Mouse (Mus musculus): ENCODE measurements around the gene Endog.
A peak's percentile ranks its signal among the peaks of the same experiment; 100 is the strongest.
"Not testable (repeated sequence)": the region's sequence is repeated elsewhere in the genome, so short reads cannot be mapped to it uniquely, and the experiment has no call there.

Endog gene

GRCm38 (mm10) chr2:30171371-30171996, at the start of gene Endog:
TSS of gene Endog (plus strand) at chr2:30171493.
- ATAC-seq (ENCODE audit: insufficient number of reproducible peaks, low FRiP score, low TSS enrichment) = peak; percentile 94

- ATAC-seq (ENCODE audit: insufficient number of reproducible peaks, low FRiP score, low TSS enrichment) = no peak
These were observed 48.5 kb upstream of the Endog start for GRCm38 (mm10) chr2:30122766-30123165.

- peak; percentile 45; the same call in 1 of the 2 replicates for ATAC-seq (ENCODE audit: insufficient number of reproducible peaks, low FRiP score, low TSS enrichment)
These were observed 47.4 kb upstream of the Endog start for GRCm38 (mm10) chr2:30123729-30124471.

DNA sequence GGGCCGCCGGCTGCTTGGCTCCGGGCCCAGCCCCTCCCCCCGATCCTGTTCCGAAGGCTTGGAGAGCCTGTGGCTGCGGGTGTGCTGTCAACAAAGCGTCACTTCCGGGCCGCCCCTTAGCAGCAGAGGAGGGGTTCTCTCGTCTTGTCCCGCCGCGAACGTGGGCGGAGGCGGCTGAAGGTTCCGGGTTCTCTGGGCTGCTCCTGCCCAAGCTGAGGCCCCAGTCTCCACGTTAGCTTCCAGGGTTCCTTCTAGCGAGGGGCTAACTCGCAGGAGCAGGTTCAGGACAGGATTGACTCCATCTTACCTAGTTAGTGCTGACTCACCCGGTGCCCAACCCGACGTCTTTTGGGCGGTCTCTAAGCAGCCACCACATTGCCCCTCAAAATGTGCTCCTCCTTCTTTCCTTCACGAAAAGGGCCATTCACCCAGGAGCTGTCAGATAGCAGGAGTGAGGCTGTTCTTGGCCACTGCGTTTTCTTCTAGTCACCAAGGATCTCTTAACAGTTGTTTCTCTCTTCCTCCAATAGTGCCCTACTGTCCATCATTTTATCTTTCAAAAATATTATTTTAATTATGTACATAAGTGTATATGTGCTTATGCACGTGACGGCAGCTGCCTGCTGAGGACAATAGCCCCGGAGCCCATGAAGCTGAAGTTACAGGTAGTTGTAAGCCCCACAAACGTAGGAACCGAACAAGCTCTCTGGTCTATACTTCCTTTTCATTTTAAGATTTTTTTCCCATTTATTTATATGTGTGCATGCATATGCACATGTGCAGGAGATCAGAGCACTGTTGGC, 46.6 kb upstream of the Endog start, which contains the start of gene Zer1:
TSS of gene Zer1 (minus strand) at position 114 of the 803 bp plus-strand sequence.
- ATAC-seq (ENCODE audit: insufficient number of reproducible peaks, low FRiP score, low TSS enrichment) = peak; percentile 92

- no peak for ATAC-seq (ENCODE audit: insufficient number of reproducible peaks, low FRiP score, low TSS enrichment)
These were observed 42.5 kb upstream of the Endog start for GRCm38 (mm10) chr2:30128789-30129188.

GRCm38 (mm10) chr2:30130156-30130555, 41.1 kb upstream of the Endog start:
- no peak for ATAC-seq (ENCODE audit: insufficient number of reproducible peaks, low FRiP score, low TSS enrichment)

DNA sequence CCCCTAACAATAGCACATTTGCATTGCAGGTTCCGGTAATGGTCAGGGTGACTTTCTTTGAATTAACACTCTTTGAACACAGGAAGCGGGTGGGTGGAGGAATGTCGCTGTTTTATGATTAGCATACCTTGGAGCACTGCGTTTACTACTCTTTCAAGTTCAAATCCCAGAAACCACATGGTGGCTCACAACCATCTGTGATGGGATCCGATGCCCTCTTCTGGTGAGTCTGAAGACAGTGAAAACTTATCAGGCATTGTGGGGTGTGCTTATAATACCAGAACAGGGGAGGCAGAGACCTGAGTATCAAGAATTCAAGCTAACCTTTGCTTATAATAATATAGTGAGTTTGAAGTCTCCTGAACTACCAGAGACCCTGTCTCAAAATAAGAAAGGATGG, 40.1 kb upstream of the Endog start:
- ATAC-seq (ENCODE audit: insufficient number of reproducible peaks, low FRiP score, low TSS enrichment) = not testable (repeated sequence)

DNA sequence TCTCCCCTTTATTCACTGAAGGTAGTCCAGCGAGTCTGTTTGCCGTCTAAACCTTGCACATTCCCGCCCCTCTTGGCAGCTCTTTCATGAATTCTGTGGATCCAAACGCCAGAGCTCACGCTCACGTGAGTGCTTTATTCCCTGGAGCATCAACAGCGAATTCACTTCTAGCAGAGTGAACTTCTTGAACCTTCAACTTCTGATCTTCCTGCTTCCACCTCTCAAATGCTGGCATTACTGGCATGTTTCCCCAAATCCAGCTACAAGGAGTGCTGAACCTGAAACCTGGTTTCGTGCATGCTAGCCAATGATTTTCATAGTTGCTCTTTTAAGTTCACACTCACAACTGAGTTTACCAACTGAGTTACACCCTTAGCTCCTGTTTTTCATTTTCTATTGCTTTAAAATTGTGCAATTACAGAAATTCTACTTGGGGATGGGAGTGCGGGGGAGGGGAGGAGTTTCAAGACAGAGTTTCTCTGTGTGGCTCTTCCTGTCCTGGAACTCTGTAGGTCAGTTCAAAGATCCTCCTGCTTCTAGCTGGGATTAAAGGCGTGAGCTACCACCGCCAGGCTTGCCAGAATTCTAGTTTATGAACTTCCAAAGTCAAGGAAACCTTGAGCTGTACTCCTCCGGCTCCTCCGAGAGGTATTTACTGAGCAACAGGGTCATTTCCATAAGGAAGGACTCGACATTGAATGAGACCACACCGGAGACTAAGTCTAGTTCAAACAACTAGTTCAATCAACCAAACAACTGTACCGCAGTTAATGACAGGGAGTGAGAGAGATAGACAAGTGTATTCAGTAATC, 38.3 kb upstream of the Endog start:
- ATAC-seq (ENCODE audit: insufficient number of reproducible peaks, low FRiP score, low TSS enrichment) = no peak

DNA sequence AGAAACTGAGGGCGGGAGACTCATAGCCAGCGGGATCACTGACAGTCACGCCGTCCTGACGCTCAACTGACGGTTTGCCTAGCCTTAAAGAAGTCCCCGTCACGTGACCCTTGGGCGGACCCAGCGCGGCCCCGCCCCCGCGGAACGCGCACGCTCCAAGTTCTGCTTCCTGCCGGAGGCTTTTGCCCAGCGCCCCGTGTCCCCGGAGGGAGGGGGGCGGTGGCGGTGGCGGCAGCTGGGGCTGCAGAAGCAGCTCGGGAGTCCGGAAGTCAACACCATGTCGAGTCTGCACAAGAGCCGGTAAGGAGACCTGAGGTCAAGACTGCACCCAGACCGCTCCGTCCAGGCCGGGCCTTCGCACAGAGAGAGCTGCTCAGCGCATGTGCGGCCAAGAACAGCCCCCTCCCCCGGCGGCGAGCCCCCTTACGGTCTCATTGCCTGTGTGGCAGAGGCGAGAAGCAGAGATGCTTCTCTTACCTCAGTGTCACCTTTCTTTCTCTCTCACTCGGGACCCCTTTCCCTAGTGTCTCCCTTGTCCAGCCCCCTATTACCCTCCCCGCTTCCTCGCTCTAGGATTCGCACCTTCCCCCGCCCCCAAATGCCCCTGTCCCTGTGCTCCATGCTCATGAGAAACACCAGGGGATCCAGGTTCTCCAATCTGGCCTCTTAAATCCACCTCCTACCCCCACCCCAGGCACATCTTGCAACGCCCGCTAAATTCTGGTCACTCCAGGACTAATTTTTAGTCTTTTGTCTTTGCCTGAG, 37.5 kb upstream of the Endog start, which contains the start of gene Tbc1d13:
TSS of gene Tbc1d13 (plus strand) at position 134 of the 765 bp plus-strand sequence.
- peak; percentile 89 for ATAC-seq (ENCODE audit: insufficient number of reproducible peaks, low FRiP score, low TSS enrichment)

GRCm38 (mm10) chr2:30134378-30134711, 36.9 kb upstream of the Endog start:
- ATAC-seq (ENCODE audit: insufficient number of reproducible peaks, low FRiP score, low TSS enrichment) = 0 out of 2 replicates have a peak, but pooled peaks have one; percentile 2

- no peak for ATAC-seq (ENCODE audit: insufficient number of reproducible peaks, low FRiP score, low TSS enrichment)
These were observed 36.2 kb upstream of the Endog start for GRCm38 (mm10) chr2:30134928-30135620.

- no peak for ATAC-seq (ENCODE audit: insufficient number of reproducible peaks, low FRiP score, low TSS enrichment)
These were observed 34.8 kb upstream of the Endog start for GRCm38 (mm10) chr2:30136458-30136857.

- peak; percentile 45; the same call in 1 of the 2 replicates for ATAC-seq (ENCODE audit: insufficient number of reproducible peaks, low FRiP score, low TSS enrichment)
These were observed 31.3 kb upstream of the Endog start for GRCm38 (mm10) chr2:30140021-30140420.

GRCm38 (mm10) chr2:30144436-30144835, 26.9 kb upstream of the Endog start:
- no peak for ATAC-seq (ENCODE audit: insufficient number of reproducible peaks, low FRiP score, low TSS enrichment)

GRCm38 (mm10) chr2:30147466-30147865, 23.8 kb upstream of the Endog start:
- ATAC-seq (ENCODE audit: insufficient number of reproducible peaks, low FRiP score, low TSS enrichment) = no peak

DNA sequence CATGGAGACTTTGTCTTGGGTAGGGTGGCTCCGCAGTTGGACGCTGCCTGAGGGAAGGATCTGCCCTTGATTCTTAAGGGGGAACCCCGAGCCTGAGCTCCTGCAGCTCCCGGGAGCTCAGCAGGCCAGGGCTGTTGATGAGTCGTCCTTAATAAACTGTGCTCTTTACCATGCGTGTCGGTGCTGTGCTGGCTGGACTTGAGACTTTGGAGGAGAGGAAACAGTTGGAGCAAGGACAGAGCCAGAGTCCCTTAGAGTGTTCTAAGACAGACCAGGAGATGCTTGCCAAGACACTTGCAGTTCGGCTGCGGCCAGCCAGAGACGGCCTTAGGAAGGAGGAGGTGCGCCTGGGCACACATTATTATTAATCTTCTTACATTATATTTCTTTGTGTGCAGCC, 19.5 kb upstream of the Endog start:
- no peak for ATAC-seq (ENCODE audit: insufficient number of reproducible peaks, low FRiP score, low TSS enrichment)

DNA sequence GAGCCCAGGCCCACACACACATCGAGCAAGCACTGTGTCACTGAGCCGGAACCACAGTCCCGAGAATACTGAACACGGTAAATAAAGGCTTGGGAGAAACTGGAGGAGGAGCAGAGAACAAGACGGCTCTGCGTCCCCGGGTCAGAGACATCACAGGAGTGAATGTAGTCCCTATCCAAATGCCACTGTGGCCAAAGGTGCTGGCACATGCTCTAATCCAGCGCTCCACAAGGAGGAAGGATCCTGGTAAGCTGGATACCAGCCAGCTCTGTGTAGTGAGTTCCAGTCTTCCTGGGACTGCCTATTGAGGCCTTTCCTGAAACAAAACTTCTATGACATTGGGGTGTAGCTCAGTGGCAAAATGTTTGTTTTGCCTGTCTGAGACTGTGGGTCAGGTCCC, 18.7 kb upstream of the Endog start:
- ATAC-seq (ENCODE audit: insufficient number of reproducible peaks, low FRiP score, low TSS enrichment) = no peak

DNA sequence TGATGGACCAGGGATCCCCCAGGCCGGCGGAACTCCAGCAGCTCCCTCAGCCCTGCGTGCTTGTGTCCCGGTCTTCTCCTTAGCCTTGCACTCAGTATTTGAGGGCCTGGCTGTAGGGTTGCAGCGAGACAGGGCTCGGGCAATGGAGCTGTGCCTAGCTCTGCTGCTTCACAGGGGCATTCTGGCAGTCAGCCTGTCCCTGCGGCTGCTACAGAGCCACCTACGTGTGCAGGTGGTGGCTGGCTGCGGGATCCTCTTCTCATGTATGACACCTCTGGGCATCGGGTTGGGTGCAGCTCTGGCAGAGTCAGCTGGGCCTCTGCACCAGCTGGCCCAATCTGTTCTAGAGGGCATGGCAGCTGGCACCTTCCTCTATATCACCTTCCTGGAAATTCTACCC, 11.4 kb upstream of the Endog start:
- not testable (repeated sequence) for ATAC-seq (ENCODE audit: insufficient number of reproducible peaks, low FRiP score, low TSS enrichment)

GRCm38 (mm10) chr2:30161809-30162208, 9.5 kb upstream of the Endog start:
- no peak for ATAC-seq (ENCODE audit: insufficient number of reproducible peaks, low FRiP score, low TSS enrichment)

All from cerebellum, adult (tissue).